Mouse (Mus musculus): ENCODE results near the gene Gcnt2.
"Not testable (repeated sequence)": the region's sequence is repeated elsewhere in the genome, so short reads cannot be mapped to it uniquely, and the experiment has no call there.

The Gcnt2 gene

GRCm38 (mm10) chr13:40908044-40908443 lies 48.5 kb downstream of the Gcnt2 start:
- no peak for DNase-seq

GRCm38 (mm10) chr13:40909060-40909459 lies 49.5 kb downstream of the Gcnt2 start:
- DNase-seq: no peak

GRCm38 (mm10) chr13:40910047-40910446 lies 50.5 kb downstream of the Gcnt2 start:
- no peak for DNase-seq

GRCm38 (mm10) chr13:40911951-40912350 lies 52.4 kb downstream of the Gcnt2 start:
- DNase-seq: no peak

- DNase-seq: no peak
These were observed 54.0 kb downstream of the Gcnt2 start for GRCm38 (mm10) chr13:40913395-40914018.

GRCm38 (mm10) chr13:40914053-40914585 lies 54.6 kb downstream of the Gcnt2 start:
- DNase-seq: no peak

- DNase-seq: no peak
These were observed 57.0 kb downstream of the Gcnt2 start for GRCm38 (mm10) chr13:40916321-40917160.

GRCm38 (mm10) chr13:40917161-40918091 lies 57.9 kb downstream of the Gcnt2 start:
- DNase-seq: peak; percentile 32

GRCm38 (mm10) chr13:40921326-40922059 lies 61.9 kb downstream of the Gcnt2 start:
- no peak for DNase-seq

- no peak for DNase-seq
These were observed 62.8 kb downstream of the Gcnt2 start for GRCm38 (mm10) chr13:40922311-40922877.

GRCm38 (mm10) chr13:40923756-40924315 lies 64.3 kb downstream of the Gcnt2 start:
- no peak for DNase-seq

GRCm38 (mm10) chr13:40928192-40928898 lies 68.8 kb downstream of the Gcnt2 start:
- no peak for DNase-seq

- not testable (repeated sequence) for DNase-seq
These were observed 72.3 kb downstream of the Gcnt2 start for GRCm38 (mm10) chr13:40931871-40932270.

- DNase-seq: no peak
These were observed 73.0 kb downstream of the Gcnt2 start for GRCm38 (mm10) chr13:40932573-40932972.

GRCm38 (mm10) chr13:40934341-40934740 lies 74.8 kb downstream of the Gcnt2 start:
- no peak for DNase-seq

- DNase-seq: no peak
These were observed 78.0 kb downstream of the Gcnt2 start for GRCm38 (mm10) chr13:40937586-40937985.

- no peak for DNase-seq
These were observed 79.2 kb downstream of the Gcnt2 start for GRCm38 (mm10) chr13:40938485-40939357.

GRCm38 (mm10) chr13:40943066-40943465 lies 83.5 kb downstream of the Gcnt2 start:
- DNase-seq: no peak

- DNase-seq: no peak
These were observed 84.4 kb downstream of the Gcnt2 start for GRCm38 (mm10) chr13:40943936-40944335.

- no peak for DNase-seq
These were observed 84.8 kb downstream of the Gcnt2 start for GRCm38 (mm10) chr13:40944346-40944745.
